Mouse (Mus musculus): Measurements from ENCODE around the gene 4931406P16Rik. TPM values are rescaled to one million over a fixed set of nuclear protein-coding genes. Genes with fewer than 3 reads are reported as not detected.

4931406P16Rik gene
- polyA plus RNA-seq, 1 experiment, result 32.8 TPM

- no peak for TF ChIP-seq POLR2A (IDR thresholded peaks at IDR 0.05; ENCODE audit: borderline replicate concordance, insufficient read depth, low read length)
- TF ChIP-seq CTCF (IDR thresholded peaks at IDR 0.05; ENCODE audit: borderline replicate concordance, insufficient read depth, low read depth, low read length), result no peak
- Histone ChIP-seq H3K27me3 (ENCODE audit: control insufficient read depth, insufficient read depth, low read length) (no peaks in the 10 kb centered on the region), H3K4me3 (replicated peaks; ENCODE audit: insufficient read depth, low read depth, low read length) (no peak overlapping the region), H3K27ac (ENCODE audit: insufficient read depth, low read length) (no peak overlapping the region), H3K4me1 (ENCODE audit: control insufficient read depth, insufficient read depth, low read length) (peaks cover 2% of the 10 kb centered on the region; the same call in 1 of the 2 replicates)
- 82% methylated on average over 5 of the region's 5 CpGs for WGBS
- DNase-seq, result no peak
These were observed 4.8 kb downstream of the 4931406P16Rik start for GRCm38 (mm10) chr7:34308586-34308985.

GRCm38 (mm10) chr7:34305454-34305853, 7.9 kb downstream of the 4931406P16Rik start:
- Histone ChIP-seq H3K27me3 (ENCODE audit: control insufficient read depth, insufficient read depth, low read length) (no peaks in the 10 kb centered on the region), H3K4me1 (ENCODE audit: control insufficient read depth, insufficient read depth, low read length) (peaks cover 2% of the 10 kb centered on the region; the same call in 1 of the 2 replicates), H3K4me3 (replicated peaks; ENCODE audit: insufficient read depth, low read depth, low read length) (no peak overlapping the region), H3K27ac (ENCODE audit: insufficient read depth, low read length) (peak overlapping the region; percentile 49; the same call in 1 of the 2 replicates)
- TF ChIP-seq CTCF (IDR thresholded peaks at IDR 0.05; ENCODE audit: borderline replicate concordance, insufficient read depth, low read depth, low read length), result no peak
- TF ChIP-seq POLR2A (IDR thresholded peaks at IDR 0.05; ENCODE audit: borderline replicate concordance, insufficient read depth, low read length), result no peak
- 46% methylated on average over 4 of the region's 4 CpGs for WGBS
- peak in 1 of 2 experiments; percentile 27 for DNase-seq

DNA sequence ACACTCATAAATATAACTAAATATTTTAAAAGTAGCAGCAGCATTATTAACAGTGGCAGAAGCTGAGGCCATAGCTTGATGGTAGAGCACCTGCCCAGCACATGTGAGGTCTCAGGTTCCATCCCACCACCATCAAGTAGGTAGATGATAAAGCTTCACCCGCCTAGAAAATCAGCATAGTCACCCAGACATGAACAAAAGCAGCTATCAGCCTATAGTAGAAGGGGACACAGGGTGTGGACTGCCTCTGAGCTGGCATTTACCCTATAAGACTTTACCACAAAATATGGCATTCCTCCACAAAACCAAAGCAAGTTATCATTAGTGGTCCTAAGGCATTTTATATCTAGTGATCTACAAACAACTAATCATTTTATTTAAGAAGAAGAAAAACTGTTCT, 10.7 kb downstream of the 4931406P16Rik start:
- Histone ChIP-seq H3K4me3 (replicated peaks; ENCODE audit: insufficient read depth, low read depth, low read length) (no peak overlapping the region), H3K4me1 (ENCODE audit: control insufficient read depth, insufficient read depth, low read length) (peaks cover 2% of the 10 kb centered on the region; the same call in 1 of the 2 replicates), H3K27ac (ENCODE audit: insufficient read depth, low read length) (no peak overlapping the region), H3K27me3 (ENCODE audit: control insufficient read depth, insufficient read depth, low read length) (no peaks in the 10 kb centered on the region)
- no peak for DNase-seq
- WGBS, result 90% methylated on average over 1 of the region's 1 CpGs
- TF ChIP-seq POLR2A (IDR thresholded peaks at IDR 0.05; ENCODE audit: borderline replicate concordance, insufficient read depth, low read length) (no peak), CTCF (IDR thresholded peaks at IDR 0.05; ENCODE audit: borderline replicate concordance, insufficient read depth, low read depth, low read length) (no peak)

DNA sequence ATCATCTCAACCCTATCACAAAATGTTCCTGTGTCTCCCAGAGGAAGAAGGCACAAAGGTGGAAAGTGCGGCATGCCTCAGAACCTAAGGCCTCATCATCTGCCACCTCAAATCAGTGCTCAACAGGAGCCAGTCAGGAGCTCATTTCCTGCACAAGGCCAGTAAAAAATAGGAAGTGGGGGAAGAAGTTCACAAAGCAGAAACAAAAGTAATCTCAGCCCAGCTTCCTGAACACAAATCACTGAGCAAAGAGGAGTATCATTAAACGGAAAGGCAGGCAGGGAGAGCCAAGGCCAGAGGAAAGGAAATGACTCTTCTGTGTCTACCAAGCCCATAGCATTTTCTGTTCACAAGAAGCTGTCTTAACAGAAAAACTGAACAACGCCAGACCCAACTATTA, 11.4 kb downstream of the 4931406P16Rik start:
- WGBS, result 94% methylated on average over 3 of the region's 3 CpGs
- TF ChIP-seq POLR2A (IDR thresholded peaks at IDR 0.05; ENCODE audit: borderline replicate concordance, insufficient read depth, low read length), result no peak
- TF ChIP-seq CTCF (IDR thresholded peaks at IDR 0.05; ENCODE audit: borderline replicate concordance, insufficient read depth, low read depth, low read length), result no peak
- H3K4me3 ChIP-seq (replicated peaks; ENCODE audit: insufficient read depth, low read depth, low read length), result no peak overlapping the region
- H3K27ac ChIP-seq (ENCODE audit: insufficient read depth, low read length), result no peak overlapping the region
- peaks cover 2% of the 10 kb centered on the region; the same call in 1 of the 2 replicates for H3K4me1 ChIP-seq (ENCODE audit: control insufficient read depth, insufficient read depth, low read length)
- no peak for DNase-seq
- no peaks in the 10 kb centered on the region for H3K27me3 ChIP-seq (ENCODE audit: control insufficient read depth, insufficient read depth, low read length)

GRCm38 (mm10) chr7:34298818-34299217, 14.5 kb downstream of the 4931406P16Rik start:
- Histone ChIP-seq H3K4me1 (ENCODE audit: control insufficient read depth, insufficient read depth, low read length) (no peaks in the 10 kb centered on the region), H3K4me3 (replicated peaks; ENCODE audit: insufficient read depth, low read depth, low read length) (no peak overlapping the region), H3K27ac (ENCODE audit: insufficient read depth, low read length) (no peak overlapping the region), H3K27me3 (ENCODE audit: control insufficient read depth, insufficient read depth, low read length) (no peaks in the 10 kb centered on the region)
- TF ChIP-seq CTCF (IDR thresholded peaks at IDR 0.05; ENCODE audit: borderline replicate concordance, insufficient read depth, low read depth, low read length) (no peak), POLR2A (IDR thresholded peaks at IDR 0.05; ENCODE audit: borderline replicate concordance, insufficient read depth, low read length) (no peak)
- DNase-seq, result no peak
- 97% methylated on average over 2 of the region's 2 CpGs for WGBS

DNA sequence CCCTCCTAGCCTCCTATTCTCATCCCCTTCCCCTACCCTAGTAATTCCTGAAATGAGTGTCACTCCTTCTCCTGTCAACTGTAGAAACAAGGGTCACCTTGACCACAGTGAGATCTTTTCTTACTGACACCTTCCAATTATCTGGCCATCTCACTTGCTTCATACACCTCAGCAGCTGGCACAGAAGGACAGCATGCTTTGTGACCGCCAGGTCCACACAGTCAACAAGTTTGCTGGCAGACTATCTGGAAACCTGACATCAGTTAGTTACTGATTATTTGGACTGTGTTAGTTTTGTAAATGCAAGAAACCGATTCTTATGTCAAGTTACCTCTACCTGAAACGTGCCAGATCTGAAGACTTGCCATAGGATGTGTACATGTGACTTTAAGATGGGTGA, 17.2 kb downstream of the 4931406P16Rik start:
- DNase-seq, result no peak
- 81% methylated on average over 3 of the region's 3 CpGs for WGBS
- H3K4me1 ChIP-seq (ENCODE audit: control insufficient read depth, insufficient read depth, low read length), result no peaks in the 10 kb centered on the region
- H3K27me3 ChIP-seq (ENCODE audit: control insufficient read depth, insufficient read depth, low read length), result no peaks in the 10 kb centered on the region
- H3K4me3 ChIP-seq (replicated peaks; ENCODE audit: insufficient read depth, low read depth, low read length), result no peak overlapping the region
- TF ChIP-seq POLR2A (IDR thresholded peaks at IDR 0.05; ENCODE audit: borderline replicate concordance, insufficient read depth, low read length), result no peak
- no peak for TF ChIP-seq CTCF (IDR thresholded peaks at IDR 0.05; ENCODE audit: borderline replicate concordance, insufficient read depth, low read depth, low read length)
- no peak overlapping the region for H3K27ac ChIP-seq (ENCODE audit: insufficient read depth, low read length)

- Histone ChIP-seq H3K4me3 (replicated peaks; ENCODE audit: insufficient read depth, low read depth, low read length) (no peak overlapping the region), H3K4me1 (ENCODE audit: control insufficient read depth, insufficient read depth, low read length) (no peaks in the 10 kb centered on the region), H3K27me3 (ENCODE audit: control insufficient read depth, insufficient read depth, low read length) (no peaks in the 10 kb centered on the region), H3K27ac (ENCODE audit: insufficient read depth, low read length) (no peak overlapping the region)
- TF ChIP-seq POLR2A (IDR thresholded peaks at IDR 0.05; ENCODE audit: borderline replicate concordance, insufficient read depth, low read length), result no peak
- no peak for TF ChIP-seq CTCF (IDR thresholded peaks at IDR 0.05; ENCODE audit: borderline replicate concordance, insufficient read depth, low read depth, low read length)
- DNase-seq, result no peak
- WGBS, result 28% methylated on average over 2 of the region's 2 CpGs
These were observed 20.7 kb downstream of the 4931406P16Rik start for GRCm38 (mm10) chr7:34292633-34293032.

GRCm38 (mm10) chr7:34291265-34291664, 22.1 kb downstream of the 4931406P16Rik start:
- DNase-seq, result no peak
- no peak for TF ChIP-seq CTCF (IDR thresholded peaks at IDR 0.05; ENCODE audit: borderline replicate concordance, insufficient read depth, low read depth, low read length)
- TF ChIP-seq POLR2A (IDR thresholded peaks at IDR 0.05; ENCODE audit: borderline replicate concordance, insufficient read depth, low read length), result no peak
- no peaks in the 10 kb centered on the region for H3K27me3 ChIP-seq (ENCODE audit: control insufficient read depth, insufficient read depth, low read length)
- whole genome bisulfite sequencing, result 30% methylated on average over 1 of the region's 1 CpGs
- H3K27ac ChIP-seq (ENCODE audit: insufficient read depth, low read length), result no peak overlapping the region
- H3K4me3 ChIP-seq (replicated peaks; ENCODE audit: insufficient read depth, low read depth, low read length), result no peak overlapping the region
- no peaks in the 10 kb centered on the region for H3K4me1 ChIP-seq (ENCODE audit: control insufficient read depth, insufficient read depth, low read length)
